Mouse (Mus musculus): ENCODE measurements around the gene Capn13.
"Not testable (repeated sequence)": the region's sequence is repeated elsewhere in the genome, so short reads cannot be mapped to it uniquely, and the experiment has no call there.

The Capn13 gene

DNA sequence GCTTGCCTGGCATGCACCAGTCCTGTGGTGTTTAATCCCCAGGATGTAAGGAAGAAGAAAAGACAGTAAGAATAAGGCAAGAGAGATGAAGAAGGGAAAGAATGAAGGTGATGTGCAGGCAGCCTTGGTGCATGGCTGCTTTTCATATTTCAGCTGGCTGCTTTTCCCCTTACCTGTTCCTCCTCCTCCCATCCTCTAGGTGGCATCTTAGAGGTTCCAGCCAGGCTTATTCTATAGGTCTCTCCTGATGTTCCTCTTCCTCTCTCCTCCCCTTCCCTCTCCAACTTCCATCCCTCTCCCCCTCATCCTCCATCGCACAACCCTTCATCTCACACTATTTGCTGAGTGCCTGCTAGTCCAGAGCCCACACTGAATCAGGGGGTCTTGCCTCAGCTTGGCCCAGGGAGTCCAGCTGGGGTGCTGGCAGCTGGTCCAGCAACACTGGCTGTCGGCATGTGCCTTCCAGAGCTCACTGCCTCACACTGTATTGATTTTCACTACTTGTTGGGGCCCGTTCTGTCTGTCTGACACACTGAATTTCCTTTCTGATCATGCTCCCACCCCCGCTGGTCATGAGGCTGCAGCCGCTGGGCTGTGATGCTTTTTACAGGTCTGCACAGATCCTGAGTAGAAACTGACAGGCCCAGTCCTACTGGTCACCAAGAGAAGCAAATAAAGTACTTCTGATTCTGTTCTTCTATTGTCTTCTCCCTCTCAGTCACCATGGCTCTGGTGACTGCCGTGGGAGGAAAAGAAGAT, 56.9 kb downstream of the Capn13 start:
- DNase-seq (ENCODE audit: low spot score in 2 of 2): no peak

DNA sequence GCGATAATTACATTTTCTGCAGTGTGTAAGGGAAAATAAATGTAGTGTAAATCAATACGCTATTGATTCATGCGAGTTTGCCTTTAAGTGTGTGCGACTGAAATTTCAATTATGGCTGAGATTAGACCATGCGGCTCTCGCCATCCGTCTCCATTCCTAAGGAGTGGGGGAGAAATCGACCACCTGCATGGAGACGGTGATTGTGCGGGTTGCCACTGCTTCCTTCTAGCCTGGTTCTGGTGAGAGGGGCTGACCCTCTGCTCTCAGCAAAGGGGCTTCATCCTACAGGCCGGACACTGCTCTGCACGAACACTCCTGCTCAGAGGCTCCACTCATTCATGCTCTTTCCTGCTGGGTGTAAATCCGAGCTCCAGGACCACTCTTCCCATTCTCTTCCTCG, 58.0 kb downstream of the Capn13 start:
- no peak for DNase-seq (ENCODE audit: low spot score in 2 of 2)

DNA sequence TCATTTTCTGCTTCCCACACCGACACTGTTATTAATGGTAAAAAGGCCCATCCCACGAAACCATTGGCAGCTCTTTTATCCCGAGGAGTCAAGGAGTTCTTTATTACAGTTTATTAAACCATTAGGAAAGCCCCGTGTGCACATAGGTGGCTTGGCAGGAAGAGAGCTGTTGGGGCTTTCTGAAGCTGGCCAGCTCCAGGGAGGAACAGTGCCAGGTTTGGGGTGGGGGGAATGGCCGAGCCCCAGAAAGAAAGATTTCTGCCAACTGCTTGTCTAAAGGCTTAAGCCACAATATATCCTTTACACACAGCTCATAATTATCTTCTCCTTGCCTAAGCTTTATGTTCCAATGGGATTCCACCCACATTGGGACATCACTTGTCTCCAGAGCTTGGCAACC, 71.6 kb downstream of the Capn13 start:
- no peak for DNase-seq (ENCODE audit: low spot score in 2 of 2)

GRCm38 (mm10) chr17:73325314-73325713, 75.4 kb downstream of the Capn13 start:
- no peak for DNase-seq (ENCODE audit: low spot score in 2 of 2)

DNA sequence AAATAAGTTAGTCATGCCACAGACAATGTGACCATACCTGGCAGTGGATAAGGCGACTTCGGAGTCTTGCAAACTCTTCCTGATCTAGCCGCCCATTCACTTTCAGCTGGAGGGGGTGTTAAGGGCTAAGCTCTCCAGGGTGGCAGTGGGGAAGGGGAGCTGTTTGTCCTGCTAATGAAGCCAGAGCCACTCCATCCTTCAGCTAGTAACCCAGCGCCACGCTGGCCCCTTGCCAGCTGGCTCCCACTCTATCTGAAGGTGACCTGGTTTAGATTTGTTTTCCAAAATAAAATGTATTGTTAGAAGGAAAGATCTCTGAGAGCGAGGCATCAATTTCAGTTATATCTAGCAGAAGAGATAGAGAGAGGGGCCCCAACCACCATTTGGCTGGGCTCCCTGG, 75.9 kb downstream of the Capn13 start:
- DNase-seq (ENCODE audit: low spot score in 2 of 2): no peak

GRCm38 (mm10) chr17:73323981-73324380, 76.7 kb downstream of the Capn13 start:
- DNase-seq (ENCODE audit: low spot score in 2 of 2): no peak

- no peak for DNase-seq (ENCODE audit: low spot score in 2 of 2)
Measured at GRCm38 (mm10) chr17:73314786-73315185, 85.9 kb downstream of the Capn13 start.

DNA sequence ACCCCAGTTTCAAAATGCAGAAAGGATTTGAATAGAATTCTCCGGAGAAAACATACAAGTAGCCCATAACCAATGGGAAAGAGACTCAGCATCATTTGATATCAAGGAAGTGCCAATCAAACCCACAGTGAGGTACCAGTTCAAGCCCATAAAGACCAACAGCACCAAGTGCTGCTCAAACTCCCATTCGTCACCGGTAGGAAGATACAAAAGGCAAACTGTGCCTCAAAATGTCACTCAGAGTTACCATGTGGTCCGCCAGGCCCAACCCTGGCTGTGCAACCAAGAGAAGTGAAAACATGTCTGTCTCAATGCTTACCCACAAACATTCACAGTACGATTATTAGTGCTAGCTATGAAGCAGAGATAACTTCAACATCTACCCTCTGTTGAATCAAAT, 89.2 kb downstream of the Capn13 start:
- DNase-seq (ENCODE audit: low spot score in 2 of 2): no peak

GRCm38 (mm10) chr17:73308691-73309090, 92.0 kb downstream of the Capn13 start:
- DNase-seq (ENCODE audit: low spot score in 2 of 2): no peak

GRCm38 (mm10) chr17:73306626-73307025, 94.0 kb downstream of the Capn13 start:
- no peak for DNase-seq (ENCODE audit: low spot score in 2 of 2)

DNA sequence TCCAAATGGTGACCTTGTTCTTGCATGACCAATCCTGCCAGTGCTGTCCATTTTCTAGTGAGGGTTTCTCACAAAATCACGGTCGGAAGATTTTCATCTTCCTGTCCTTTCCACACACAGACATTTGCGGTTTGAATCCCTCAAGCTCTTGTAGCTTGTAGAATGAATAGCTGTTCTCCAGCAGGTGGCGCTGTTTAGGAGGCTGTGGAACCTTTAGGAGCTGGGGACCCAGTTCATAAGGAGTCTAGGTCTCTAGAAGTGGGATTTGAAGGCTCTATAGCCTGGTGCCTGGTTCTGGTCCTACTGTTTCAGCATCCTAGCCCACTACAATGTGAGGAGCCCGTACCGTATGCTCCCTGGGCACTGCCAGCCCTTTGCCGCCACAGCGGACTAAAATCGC, 95.0 kb downstream of the Capn13 start:
- DNase-seq (ENCODE audit: low spot score in 2 of 2): peak; percentile 39 to 55

DNA sequence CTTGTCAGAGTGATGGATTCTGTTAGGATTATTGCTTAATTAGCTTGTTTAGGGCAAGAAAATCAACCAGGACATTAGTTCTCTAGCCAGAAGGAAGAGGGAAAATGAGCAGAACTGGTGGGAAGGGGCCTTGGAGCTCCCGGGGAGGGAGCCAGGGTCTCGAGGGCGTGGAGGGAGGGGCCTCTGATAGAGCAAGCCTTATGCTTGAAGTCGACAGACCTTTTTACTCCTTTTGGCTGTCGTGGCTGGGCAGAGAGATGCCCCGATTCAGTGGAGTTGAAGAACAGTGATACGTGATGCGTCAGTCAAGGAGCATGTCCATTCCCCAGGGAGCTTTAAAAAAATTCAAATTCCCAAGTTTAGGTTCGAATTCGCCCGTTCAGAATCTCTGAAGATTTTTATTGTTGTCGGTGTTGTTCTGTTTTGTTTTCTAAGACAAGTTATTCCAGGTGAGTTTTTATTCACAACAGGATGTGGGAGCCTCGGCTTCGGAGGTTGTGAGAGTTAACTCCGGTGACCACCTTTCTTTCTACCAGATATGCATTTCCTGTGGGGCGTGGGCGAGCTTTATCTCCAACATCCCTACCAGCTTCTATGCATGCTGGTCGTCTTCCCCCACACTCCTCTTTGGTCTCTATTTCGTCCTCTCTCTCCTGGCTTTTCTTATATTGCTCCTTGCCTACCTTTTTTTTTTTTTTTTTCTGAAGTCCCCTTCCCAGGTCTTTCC, 96.4 kb downstream of the Capn13 start:
- no peak for DNase-seq (ENCODE audit: low spot score in 2 of 2)

GRCm38 (mm10) chr17:73303676-73304075, 97.0 kb downstream of the Capn13 start:
- DNase-seq (ENCODE audit: low spot score in 2 of 2): no peak

DNA sequence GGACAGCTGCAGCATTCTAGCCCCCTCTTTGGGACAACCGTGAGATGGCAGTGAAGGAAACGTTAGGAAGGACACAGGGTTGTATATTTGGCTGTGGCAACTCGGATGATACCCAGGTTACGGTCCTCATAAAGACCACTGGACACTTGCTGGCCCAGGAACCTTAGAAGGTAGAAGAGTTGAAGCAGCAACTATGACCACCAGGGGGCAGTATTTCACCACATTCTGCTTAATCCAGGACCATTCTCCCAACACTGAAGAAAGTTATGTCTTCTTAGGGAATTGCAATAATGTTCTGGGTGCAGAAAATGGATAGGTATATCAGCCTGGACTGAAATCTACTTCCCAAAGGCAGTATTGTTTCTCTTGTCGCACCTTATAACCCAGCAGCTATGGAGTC, 97.4 kb downstream of the Capn13 start:
- peak; percentile 75 to 84 for DNase-seq (ENCODE audit: low spot score in 2 of 2)

- DNase-seq (ENCODE audit: low spot score in 2 of 2): peak; percentile 66 to 79
Measured at GRCm38 (mm10) chr17:73302104-73302503, 98.6 kb downstream of the Capn13 start.

DNA sequence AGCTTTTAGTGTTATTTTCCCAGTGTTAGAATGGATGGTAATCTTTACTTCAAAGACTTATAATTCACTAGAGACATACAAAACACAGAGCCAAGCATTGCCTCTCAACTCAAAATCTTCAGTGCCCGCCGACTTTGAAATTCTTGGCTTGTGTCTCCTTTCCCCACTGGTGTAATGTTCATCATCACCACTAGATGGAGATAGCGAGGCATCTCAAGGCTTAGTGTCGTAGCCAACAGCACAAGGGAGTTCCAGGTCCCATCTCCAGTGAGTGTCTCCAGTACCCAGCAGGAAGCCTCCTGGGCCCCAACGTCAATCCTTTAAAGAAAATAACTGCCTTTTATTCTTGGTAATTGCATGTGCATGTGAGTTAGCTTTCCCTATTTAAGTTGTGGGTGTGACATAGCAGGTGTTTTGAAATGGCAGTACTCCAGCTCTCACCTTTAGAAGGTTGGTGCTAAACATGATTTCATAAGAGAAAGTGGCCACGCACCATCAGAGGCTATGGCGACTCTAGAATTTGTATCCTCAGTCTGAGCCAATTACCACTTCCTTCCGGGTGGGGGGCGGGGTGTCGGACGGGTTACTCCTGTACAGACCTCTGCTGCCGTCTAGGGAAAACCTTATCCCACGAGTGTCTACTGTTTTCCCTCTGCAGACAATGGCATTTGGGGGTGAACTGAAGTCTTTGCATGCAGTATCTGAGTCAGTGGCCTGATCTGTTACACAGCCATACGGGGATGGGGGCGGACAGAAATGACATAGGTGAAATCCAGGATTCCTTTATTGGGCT, 99.2 kb downstream of the Capn13 start:
- peak; percentile 65 to 83 for DNase-seq (ENCODE audit: low spot score in 2 of 2)

DNA sequence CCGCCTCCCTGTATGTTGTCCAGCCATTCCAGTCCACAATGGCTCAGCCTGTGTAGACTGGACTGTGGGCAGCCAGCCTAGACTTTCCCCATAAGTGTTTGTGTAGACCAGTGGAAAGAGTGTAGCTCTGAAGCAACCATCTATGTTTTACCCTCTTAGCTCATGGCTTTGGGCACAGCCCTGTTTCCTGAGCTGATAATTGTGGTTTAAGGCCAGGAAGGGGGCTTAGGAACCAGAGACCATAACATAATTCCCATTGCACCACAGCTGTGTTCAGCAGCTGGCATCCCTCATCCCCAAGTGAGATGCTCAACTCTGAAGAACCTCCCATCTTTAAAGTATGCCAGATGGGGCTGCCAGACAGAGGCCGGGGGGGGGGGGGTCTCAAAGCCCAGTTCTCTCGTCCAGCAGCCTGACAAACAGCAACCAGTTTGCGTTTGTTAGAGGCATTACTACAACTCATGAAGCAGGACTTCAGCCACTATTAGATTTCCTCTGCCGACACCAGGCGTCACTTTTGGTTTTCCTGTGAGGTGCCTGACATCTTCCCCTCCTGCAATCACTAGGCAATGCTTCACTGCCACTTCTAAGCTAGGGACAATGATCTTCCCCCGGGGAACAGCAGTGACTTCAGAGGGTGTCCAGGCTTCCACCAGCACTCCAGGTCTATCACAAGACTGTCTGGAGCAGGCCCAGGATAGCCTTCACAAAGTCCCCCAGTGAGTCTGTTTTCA, 100.4 kb downstream of the Capn13 start:
- DNase-seq (ENCODE audit: low spot score in 2 of 2): no peak

DNA sequence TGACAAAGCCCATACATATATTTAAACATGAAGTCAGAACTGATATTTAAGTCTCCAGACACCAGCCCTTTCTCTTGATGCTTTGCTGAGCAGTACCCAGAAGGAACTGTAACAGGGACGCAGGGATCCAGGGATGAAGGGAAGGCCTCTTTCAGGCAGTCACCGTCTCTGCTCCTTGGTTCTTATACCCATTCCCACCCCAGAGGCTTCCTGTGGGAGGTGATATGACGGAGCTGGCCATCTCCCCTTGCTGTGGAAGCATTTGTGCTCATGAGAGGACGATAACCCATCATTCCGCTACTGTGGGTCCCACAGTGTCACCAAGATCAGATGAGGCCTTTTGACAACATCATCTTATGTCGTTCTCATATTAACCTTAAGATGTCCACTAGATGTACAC, 101.7 kb downstream of the Capn13 start:
- DNase-seq (ENCODE audit: low spot score in 2 of 2): no peak

DNA sequence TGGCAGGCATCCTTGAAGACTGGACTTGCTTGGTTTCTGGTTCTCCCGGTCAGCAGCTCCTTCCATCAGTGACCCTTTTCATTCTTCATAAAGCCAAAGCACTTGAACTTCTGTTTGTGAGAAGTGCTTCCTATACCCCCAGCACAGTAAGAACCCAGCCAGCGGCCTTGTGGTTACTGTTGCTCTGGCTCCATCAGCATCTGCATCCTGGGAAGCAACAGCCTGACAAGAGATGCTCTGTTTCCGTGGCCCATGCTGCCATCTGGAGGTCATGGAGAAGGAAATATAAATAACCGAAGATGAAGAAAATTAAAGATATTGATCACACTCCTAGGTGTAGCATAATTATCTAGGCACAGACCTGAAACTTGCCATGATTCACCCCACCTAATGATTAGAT, 103.8 kb downstream of the Capn13 start:
- DNase-seq (ENCODE audit: low spot score in 2 of 2): peak; percentile 57 to 63

GRCm38 (mm10) chr17:73293237-73293636, 107.4 kb downstream of the Capn13 start:
- DNase-seq (ENCODE audit: low spot score in 2 of 2): no peak

- no peak for DNase-seq (ENCODE audit: low spot score in 2 of 2)
Measured at GRCm38 (mm10) chr17:73284301-73284700, 116.4 kb downstream of the Capn13 start.

- DNase-seq (ENCODE audit: low spot score in 2 of 2): not testable (repeated sequence)
Measured at GRCm38 (mm10) chr17:73282702-73283101, 118.0 kb downstream of the Capn13 start.

Data from frontal cortex, postnatal 36 days (tissue).